Mouse (Mus musculus): ENCODE data around the gene Ak8. TPM values are rescaled to one million over a fixed set of nuclear protein-coding genes. Genes with fewer than 3 reads are reported as not detected.
A peak's percentile ranks its signal among the peaks of the same experiment; 100 is the strongest.

The Ak8 gene
- total RNA-seq, 4 experiments from 2014 or later: 1.7 to 2.6 (median 2.4) TPM

GRCm38 (mm10) chr2:28792931-28793610, 93.1 kb downstream of the Ak8 start:
- peak in 1 of 2 experiments; percentile 10 for DNase-seq (ENCODE audit: low spot score in 2 of 2)

- DNase-seq (ENCODE audit: low spot score in 2 of 2): no peak
Measured at GRCm38 (mm10) chr2:28794623-28795022, 94.7 kb downstream of the Ak8 start.

GRCm38 (mm10) chr2:28796298-28796697, 96.3 kb downstream of the Ak8 start:
- no peak for DNase-seq (ENCODE audit: low spot score in 2 of 2)

DNA sequence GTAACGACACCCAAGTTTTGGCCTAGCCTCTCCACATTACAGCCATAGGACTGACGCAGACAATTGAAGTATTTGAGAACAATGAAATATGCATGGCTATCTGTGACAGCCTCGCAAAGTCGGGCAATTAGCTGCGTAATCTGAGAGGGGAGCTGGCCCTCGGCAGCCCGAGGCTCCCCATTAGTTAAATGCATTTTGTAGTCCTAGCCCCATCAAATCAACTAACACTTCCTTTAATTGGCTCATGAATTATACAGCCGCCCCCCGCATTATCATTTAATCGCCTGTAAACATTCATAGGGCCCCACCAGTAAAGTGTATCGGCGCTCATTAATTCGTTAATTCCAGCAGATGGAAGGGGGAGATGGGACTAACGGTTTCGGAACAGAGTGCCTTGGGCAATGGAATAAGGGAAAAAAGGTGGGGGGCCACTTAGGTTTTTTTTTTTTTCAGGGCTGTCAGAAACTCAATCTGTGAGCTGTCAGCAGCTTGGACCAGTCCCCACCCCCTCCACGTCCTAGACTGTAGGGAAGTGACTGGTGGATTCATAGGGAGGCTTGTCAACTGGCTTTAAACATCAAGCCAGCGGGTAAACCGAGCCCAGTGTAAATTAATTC, 97.6 kb downstream of the Ak8 start:
- no peak for DNase-seq (ENCODE audit: low spot score in 2 of 2)

DNA sequence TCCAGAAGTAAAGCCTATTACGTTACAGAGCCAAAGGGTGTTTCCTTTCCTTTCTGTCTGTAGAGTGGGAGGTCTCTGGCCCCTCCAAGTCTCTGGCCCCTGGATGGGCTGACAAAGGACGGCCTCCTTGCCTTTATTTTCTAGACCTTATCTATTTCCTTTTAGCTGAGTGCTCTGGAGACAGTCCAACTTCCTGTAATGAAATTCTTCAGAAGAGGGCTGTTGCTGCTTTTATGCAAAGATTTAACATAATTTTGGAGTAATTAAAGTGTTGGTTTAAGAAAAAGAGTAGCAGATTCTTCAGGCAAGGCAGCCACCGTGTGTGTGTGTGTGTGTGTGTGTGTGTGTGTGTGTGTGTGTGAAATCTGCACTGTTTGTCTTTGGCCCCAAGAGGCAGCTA, 98.4 kb downstream of the Ak8 start:
- no peak for DNase-seq (ENCODE audit: low spot score in 2 of 2)

- no peak for DNase-seq (ENCODE audit: low spot score in 2 of 2)
Measured at GRCm38 (mm10) chr2:28799575-28799974, 99.6 kb downstream of the Ak8 start.

- peak in 1 of 2 experiments; percentile 9 for DNase-seq (ENCODE audit: low spot score in 2 of 2)
Measured at GRCm38 (mm10) chr2:28803406-28803805, 103.4 kb downstream of the Ak8 start.

DNA sequence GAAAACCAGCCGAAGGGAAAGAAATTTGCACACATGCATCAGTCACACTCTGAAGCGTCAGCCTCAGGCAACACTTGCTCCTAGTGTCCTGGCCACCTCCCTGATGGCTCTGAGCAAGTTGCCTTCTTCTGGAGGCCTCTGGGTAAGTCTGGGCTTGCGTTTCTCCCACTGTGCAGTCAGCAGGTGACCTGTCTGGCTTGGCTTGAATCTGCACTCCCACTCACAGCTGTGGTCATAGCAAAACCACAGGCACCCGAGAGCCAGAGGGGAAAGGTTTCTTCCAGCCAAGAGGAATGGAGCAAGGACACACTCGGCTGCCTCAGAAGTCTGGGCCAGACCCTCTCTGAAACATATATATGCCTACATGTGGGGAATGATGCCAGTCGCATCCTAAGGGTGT, 108.9 kb downstream of the Ak8 start:
- no peak for DNase-seq (ENCODE audit: low spot score in 2 of 2)

GRCm38 (mm10) chr2:28810260-28811013, 110.5 kb downstream of the Ak8 start:
- no peak for DNase-seq (ENCODE audit: low spot score in 2 of 2)

GRCm38 (mm10) chr2:28818866-28819265, 118.9 kb downstream of the Ak8 start:
- DNase-seq (ENCODE audit: low spot score in 2 of 2): no peak

- no peak for DNase-seq (ENCODE audit: low spot score in 2 of 2)
Measured at GRCm38 (mm10) chr2:28829265-28829664, 129.3 kb downstream of the Ak8 start.

GRCm38 (mm10) chr2:28836181-28836940, 136.4 kb downstream of the Ak8 start:
- peak in 1 of 2 experiments; percentile 11 for DNase-seq (ENCODE audit: low spot score in 2 of 2)

DNA sequence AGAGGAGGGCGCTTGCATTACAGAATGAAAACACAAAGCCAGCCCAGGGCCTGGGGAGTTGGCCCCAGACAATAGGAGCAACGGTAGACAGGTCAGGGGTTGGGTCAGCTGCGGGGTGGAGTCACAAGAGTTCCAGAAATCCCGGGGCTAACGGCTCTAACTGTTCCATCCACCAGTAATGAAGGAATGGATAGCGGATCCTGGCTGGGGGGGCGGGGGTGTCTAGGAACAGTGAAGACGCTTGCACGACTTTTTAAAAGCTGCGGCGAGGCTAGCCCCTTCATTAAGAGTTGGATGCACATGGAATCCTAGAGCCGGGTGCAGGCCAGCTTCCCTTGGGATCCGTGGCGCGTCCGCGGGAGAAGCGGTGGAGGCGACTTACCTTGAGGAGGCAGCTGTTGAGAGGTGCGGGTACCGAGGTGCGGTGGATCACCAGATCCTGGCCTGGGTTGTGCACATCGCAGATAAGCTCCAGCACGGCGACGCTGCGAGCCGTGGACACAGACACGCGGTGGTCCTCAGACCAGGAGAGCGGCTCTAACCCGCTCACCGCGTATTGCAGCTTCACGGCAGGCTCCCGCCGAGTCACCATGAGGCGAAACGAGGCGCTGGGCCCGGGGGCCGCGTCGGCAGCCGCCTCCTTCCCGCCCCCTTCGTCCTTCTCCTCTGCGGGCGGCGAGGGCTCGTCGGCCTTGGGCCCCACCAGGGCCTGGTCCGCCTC, 139.7 kb downstream of the Ak8 start:
- DNase-seq (ENCODE audit: low spot score in 2 of 2): no peak

GRCm38 (mm10) chr2:28840222-28840951, 140.4 kb downstream of the Ak8 start, which contains the start of the genes Gtf3c4 and Ddx31:
Gene Gtf3c4, minus strand, starts transcription at chr2:28840360.
Gene Ddx31, plus strand, starts transcription at chr2:28840406.
- DNase-seq (ENCODE audit: low spot score in 2 of 2): peak; percentile 90 to 93

GRCm38 (mm10) chr2:28842042-28842441, 142.1 kb downstream of the Ak8 start:
- no peak for DNase-seq (ENCODE audit: low spot score in 2 of 2)

GRCm38 (mm10) chr2:28848879-28849278, 148.9 kb downstream of the Ak8 start:
- no peak for DNase-seq (ENCODE audit: low spot score in 2 of 2)

DNA sequence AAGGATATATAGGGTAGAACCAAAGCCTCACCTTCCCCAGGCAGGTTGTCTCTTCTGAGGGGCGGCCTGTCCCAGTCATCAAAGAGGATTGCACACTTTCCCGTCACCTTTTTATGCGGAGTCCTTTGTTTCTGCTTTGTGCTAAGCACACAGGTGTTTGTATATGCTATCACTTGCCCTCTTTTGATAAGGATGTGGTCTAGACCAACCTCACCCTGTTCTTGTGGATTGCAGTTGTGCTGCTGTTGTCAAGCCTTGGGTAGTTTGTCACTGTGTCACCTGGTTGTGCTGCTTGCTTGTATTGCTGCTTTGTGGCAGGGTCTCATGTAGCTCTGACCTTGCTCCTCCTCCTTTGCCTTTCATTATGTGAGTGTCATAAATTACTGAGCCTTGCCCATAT, 152.6 kb downstream of the Ak8 start:
- no peak for DNase-seq (ENCODE audit: low spot score in 2 of 2)

- no peak for DNase-seq (ENCODE audit: low spot score in 2 of 2)
Measured at GRCm38 (mm10) chr2:28855773-28856172, 155.8 kb downstream of the Ak8 start.

DNA sequence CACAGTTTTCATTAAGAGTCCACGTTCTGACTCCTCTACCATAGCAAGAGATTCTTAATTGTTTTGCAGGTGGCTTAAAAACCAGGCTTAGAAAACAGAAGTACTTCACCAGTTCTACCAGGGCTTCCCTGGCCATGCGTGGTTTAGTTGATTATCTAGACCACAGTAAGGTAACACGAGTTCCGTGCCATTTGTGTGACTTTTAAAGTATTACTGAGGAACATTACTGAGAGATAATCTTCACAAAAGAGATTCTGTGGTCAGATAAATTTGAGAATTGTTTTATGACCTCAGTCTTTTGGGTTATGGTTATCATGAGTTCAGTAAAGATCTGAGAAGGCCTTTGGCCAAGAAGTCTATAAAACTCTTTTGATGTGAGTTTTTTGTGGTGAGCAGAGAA, 159.3 kb downstream of the Ak8 start:
- DNase-seq (ENCODE audit: low spot score in 2 of 2): no peak
